Mouse (Mus musculus) embryonic fibroblast, embryonic 13.5 days (primary cell): ENCODE results near the gene Pak3.

Experiments
- CTCF ChIP-seq: IDR thresholded peaks from 2 replicates; pipeline ENCODE4 v1.5.1; 2011; ENCODE audit warnings: mild to moderate bottlenecking, control low read depth, low read length, moderate library complexity, borderline replicate concordance; ENCODE audit not compliant: insufficient read depth
- POLR2A ChIP-seq: IDR thresholded peaks from 2 replicates; pipeline ENCODE4 v1.6.1; 2011; ENCODE audit warnings: low read depth, mild to moderate bottlenecking, control low read depth, low read length, moderate library complexity

- no peak for TF ChIP-seq CTCF
- no peak for TF ChIP-seq POLR2A
These were observed 148.6 kb downstream of the Pak3 start for GRCm38 (mm10) chrX:143666991-143667390.
